Mouse (Mus musculus) forebrain, embryonic 14.5 days (tissue): ENCODE measurements around the gene Cyp4a30b. TPM values are rescaled to one million over a fixed set of nuclear protein-coding genes. Genes with fewer than 3 reads are reported as not detected.
"Not testable (repeated sequence)": the region's sequence is repeated elsewhere in the genome, so short reads cannot be mapped to it uniquely, and the experiment has no call there.

Experiments used
- ATAC-seq: fragments of 200-750 bp; cut with Nextera tagmentation; 2 replicates; pipeline ENCODE4 v1.8.0; 2017; ENCODE audit warnings: mild to moderate bottlenecking, moderate library complexity
- DNase-seq: peaks from one replicate; pipeline ENCODE4 v3.0.0-alpha.2; 2015; ENCODE audit warnings: low spot score
- H3K27ac ChIP-seq: fragments of 300-500 bp; sonication (generic); 2 replicates; pipeline ENCODE4 v1.5.1; 2014; ENCODE audit warnings: low read depth, mild to moderate bottlenecking, control low read depth, low read length, moderate library complexity
- H3K27me3 ChIP-seq: fragments of 300-500 bp; sonication (generic); replicated peaks from 2 replicates; pipeline ENCODE4 v1.6.1; 2014; ENCODE audit warnings: low read length, control low read depth, mixed read lengths; ENCODE audit not compliant: control insufficient read depth, insufficient read depth
- H3K36me3 ChIP-seq: fragments of 300-500 bp; sonication (generic); 2 replicates; pipeline ENCODE4 v1.6.1; 2014; ENCODE audit warnings: low read length, control low read depth; ENCODE audit not compliant: control insufficient read depth, insufficient read depth
- H3K4me1 ChIP-seq: fragments of 300-500 bp; sonication (generic); 2 replicates; pipeline ENCODE4 v1.6.1; 2014; ENCODE audit warnings: antibody characterized with exemption, low read length, control low read depth; ENCODE audit not compliant: control insufficient read depth, insufficient read depth
- H3K4me2 ChIP-seq: fragments of 300-500 bp; sonication (generic); 2 replicates; pipeline ENCODE4 v1.6.1; 2014; ENCODE audit warnings: mild to moderate bottlenecking, control low read depth, low read length
- H3K4me3 ChIP-seq: fragments of 300-500 bp; sonication (generic); 2 replicates; pipeline ENCODE4 v1.5.1; 2014; ENCODE audit warnings: low read depth, low read length, control low read depth
- H3K9ac ChIP-seq: fragments of 300-500 bp; sonication (generic); 2 replicates; pipeline ENCODE4 v1.6.1; 2014; ENCODE audit warnings: mild to moderate bottlenecking, low read length, control low read depth, moderate library complexity
- H3K9me3 ChIP-seq: fragments of 300-500 bp; sonication (generic); replicated peaks from 2 replicates; pipeline ENCODE4 v1.6.1; 2016; ENCODE audit warnings: low read length, control low read depth, mixed read lengths; ENCODE audit not compliant: control insufficient read depth
- WGBS: fragments of 180-500 bp; shearing (Covaris S2); extraction: QIAGEN DNeasy Blood & Tissue Kit; methylation state at CpG from one replicate; pipeline ENCODE4 v1.1.7; 2014; 5-methylcytosine and 5-hydroxymethylcytosine counted together
- polyA plus RNA-seq: library from polyadenylated mRNA; unstranded; fragments of >200 nt; fragmentation: Nextera tagmentation; extraction: Ambion mirVana; gene quantifications from 2 replicates; pipeline ENCODE4 v1.2.1, GENCODE M21; 2014

The Cyp4a30b gene
- not detected in 2 replicates for polyA plus RNA-seq

- Histone ChIP-seq H3K9ac (no peak within 1 kb of the TSS), H3K4me3 (no peak within 1 kb of the TSS), H3K36me3 (no peaks in the 10 kb centered on the region), H3K4me1 (no peaks in the 10 kb centered on the region), H3K9me3 (no peaks in the 10 kb centered on the region), H3K27ac (no peak within 1 kb of the TSS), H3K4me2 (no peak within 1 kb of the TSS), H3K27me3 (no peaks in the 10 kb centered on the region)
- WGBS: 78% methylated on average over 3 of the region's 3 CpGs
- DNase-seq (no peak), ATAC-seq (no peak)
Observed at GRCm38 (mm10) chr4:115452304-115452703, at the start of gene Cyp4a30b. Cyp4a30b (plus strand) TSS chr4:115452604.

- H3K4me3 ChIP-seq, H3K36me3 ChIP-seq, H3K27me3 ChIP-seq, H3K9me3 ChIP-seq, DNase-seq, ATAC-seq, H3K9ac ChIP-seq, H3K4me1 ChIP-seq, H3K4me2 ChIP-seq, H3K27ac ChIP-seq: not testable (repeated sequence)
Observed at GRCm38 (mm10) chr4:115411324-115411723, 41.1 kb upstream of the Cyp4a30b start, which contains the start of gene Cyp4a12b. Cyp4a12b (plus strand) TSS chr4:115411624.

GRCm38 (mm10) chr4:115450577-115451137, 1.7 kb upstream of the Cyp4a30b start:
- 71% methylated on average over 3 of the region's 3 CpGs for WGBS
- no peak overlapping the region for H3K27ac ChIP-seq
- ATAC-seq: no peak

GRCm38 (mm10) chr4:115473585-115473984, 21.2 kb downstream of the Cyp4a30b start:
- WGBS: 79% methylated on average over 3 of the region's 3 CpGs
- H3K4me3 ChIP-seq, H3K9me3 ChIP-seq, H3K27me3 ChIP-seq, ATAC-seq, H3K27ac ChIP-seq, H3K9ac ChIP-seq, H3K36me3 ChIP-seq, H3K4me1 ChIP-seq, DNase-seq, H3K4me2 ChIP-seq: not testable (repeated sequence)

More at GRCm38 (mm10) chr4:115450577-115451137, 1.7 kb upstream of the Cyp4a30b start:
- Histone ChIP-seq H3K4me1 (no peaks in the 10 kb centered on the region), H3K9me3 (no peaks in the 10 kb centered on the region), H3K4me3 (no peak overlapping the region), H3K36me3 (no peaks in the 10 kb centered on the region), H3K4me2 (no peak overlapping the region), H3K9ac (no peak overlapping the region), H3K27me3 (no peaks in the 10 kb centered on the region)
- DNase-seq: no peak

- H3K4me1 ChIP-seq, H3K4me2 ChIP-seq, H3K36me3 ChIP-seq, H3K4me3 ChIP-seq, H3K9ac ChIP-seq, H3K9me3 ChIP-seq, H3K27me3 ChIP-seq, ATAC-seq, H3K27ac ChIP-seq: not testable (repeated sequence)
- DNase-seq: peak; percentile 6
Observed at GRCm38 (mm10) chr4:115476051-115476450, 23.6 kb downstream of the Cyp4a30b start.

- WGBS: 73% methylated on average over 6 of the region's 6 CpGs
- Histone ChIP-seq H3K9me3 (no peaks in the 10 kb centered on the region), H3K4me3 (no peak overlapping the region), H3K27ac (no peak overlapping the region), H3K9ac (no peak overlapping the region), H3K27me3 (no peaks in the 10 kb centered on the region), H3K4me1 (no peaks in the 10 kb centered on the region), H3K4me2 (no peak overlapping the region), H3K36me3 (no peaks in the 10 kb centered on the region)
- ATAC-seq: no peak
- DNase-seq: no peak
Observed at GRCm38 (mm10) chr4:115481006-115481652, 28.7 kb downstream of the Cyp4a30b start.

- H3K4me1 ChIP-seq: no peaks in the 10 kb centered on the region
- H3K27ac ChIP-seq: no peak within 1 kb of the TSS
- no peaks in the 10 kb centered on the region for H3K36me3 ChIP-seq
- ATAC-seq: no peak
- no peak within 1 kb of the TSS for H3K4me2 ChIP-seq
- DNase-seq: no peak
- WGBS: 86% methylated on average over 1 of the region's 1 CpGs
- H3K9ac ChIP-seq: no peak within 1 kb of the TSS
- no peaks in the 10 kb centered on the region for H3K27me3 ChIP-seq
- H3K4me3 ChIP-seq: no peak within 1 kb of the TSS
- H3K9me3 ChIP-seq: no peaks in the 10 kb centered on the region
Observed at GRCm38 (mm10) chr4:115496001-115496400, 43.6 kb downstream of the Cyp4a30b start, which contains the start of gene Cyp4a14. Cyp4a14 (minus strand) TSS chr4:115496142.

GRCm38 (mm10) chr4:115497466-115497865, 45.1 kb downstream of the Cyp4a30b start:
- Histone ChIP-seq H3K9me3 (no peaks in the 10 kb centered on the region), H3K9ac (no peak overlapping the region), H3K4me2 (no peak overlapping the region), H3K4me1 (no peaks in the 10 kb centered on the region), H3K36me3 (no peaks in the 10 kb centered on the region), H3K27me3 (no peaks in the 10 kb centered on the region), H3K4me3 (no peak overlapping the region), H3K27ac (no peak overlapping the region)
- DNase-seq: no peak
- ATAC-seq: no peak
- WGBS: 88% methylated on average over 3 of the region's 3 CpGs

- H3K4me3 ChIP-seq, H3K9me3 ChIP-seq, H3K4me1 ChIP-seq, H3K36me3 ChIP-seq, ATAC-seq, H3K9ac ChIP-seq, H3K27ac ChIP-seq, H3K4me2 ChIP-seq, DNase-seq, H3K27me3 ChIP-seq: not testable (repeated sequence)
Observed at GRCm38 (mm10) chr4:115513964-115514363, 61.6 kb downstream of the Cyp4a30b start.
